Mouse (Mus musculus): ENCODE results near the gene Frem1. TPM values are rescaled to one million over a fixed set of nuclear protein-coding genes. Genes with fewer than 3 reads are reported as not detected.

Frem1 gene
- polyA plus RNA-seq, 2 experiments = 12.8 to 16.6 TPM

DNA sequence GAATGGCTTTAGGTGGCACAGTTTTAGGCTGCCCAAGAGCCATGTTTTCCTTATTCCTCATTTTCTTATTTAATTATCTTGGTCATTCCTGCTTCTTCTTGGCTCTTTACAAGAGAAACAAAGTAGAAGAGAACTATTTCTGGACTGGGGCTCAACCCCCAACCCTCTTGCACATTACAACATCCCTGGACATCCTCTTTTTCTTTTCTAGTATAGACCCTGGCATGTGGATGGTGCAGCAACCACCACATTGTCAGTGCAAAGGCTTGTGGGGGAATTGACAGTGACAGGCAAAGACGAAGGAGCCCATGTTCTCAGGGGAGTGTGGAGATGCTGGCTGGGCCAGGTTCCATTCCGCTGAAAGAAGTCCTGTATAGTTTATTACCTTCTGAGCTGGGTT is 175.5 kb downstream of the Frem1 start:
- ATAC-seq (ENCODE audit: low FRiP score, low read depth) = no peak
- DNase-seq (ENCODE audit: low spot score) = no peak
- Histone ChIP-seq H3K9me3 (ENCODE audit: control insufficient read depth, low read length) (no peaks in the 10 kb centered on the region), H3K4me1 (ENCODE audit: control insufficient read depth, insufficient read depth, low read length) (peaks cover 34% of the 10 kb centered on the region), H3K4me2 (replicated peaks; ENCODE audit: low read depth, low read length, severe bottlenecking) (no peak overlapping the region), H3K36me3 (ENCODE audit: control insufficient read depth, insufficient read depth, low read length) (no peaks in the 10 kb centered on the region), H3K4me3 (replicated peaks; ENCODE audit: low read length) (no peak overlapping the region), H3K9ac (ENCODE audit: low read depth, low read length, severe bottlenecking) (no peak overlapping the region), H3K27ac (replicated peaks; ENCODE audit: low read depth, low read length) (no peak overlapping the region), H3K27me3 (ENCODE audit: control insufficient read depth, insufficient read depth, low read length) (no peaks in the 10 kb centered on the region)
- no peak for TF ChIP-seq POLR2A (IDR thresholded peaks at IDR 0.05; ENCODE audit: borderline replicate concordance, extremely low read depth, insufficient read depth, insufficient read length)
- WGBS = 87% methylated on average over 2 of the region's 2 CpGs

DNA sequence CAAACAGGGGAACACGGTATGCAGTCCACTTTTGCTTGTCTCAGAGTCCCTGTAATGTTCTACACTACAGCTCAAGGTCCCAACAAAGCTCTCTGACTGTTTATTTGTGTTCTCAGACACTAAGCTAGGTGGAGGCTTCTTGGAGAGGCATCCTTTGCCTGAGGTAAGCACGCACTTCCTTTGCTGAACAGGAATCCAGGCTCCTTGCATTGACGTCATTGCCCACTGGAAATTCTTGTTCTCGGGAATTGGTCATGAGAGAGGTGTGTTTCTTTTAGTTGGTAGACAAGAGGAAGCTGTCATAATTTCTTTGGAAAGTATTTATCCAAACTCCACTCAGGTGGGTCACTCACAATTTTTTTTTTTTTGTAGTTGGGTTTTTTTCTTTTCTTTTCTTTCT is 176.6 kb downstream of the Frem1 start:
- no peak overlapping the region for H3K9ac ChIP-seq (ENCODE audit: low read depth, low read length, severe bottlenecking)
- H3K4me2 ChIP-seq (replicated peaks; ENCODE audit: low read depth, low read length, severe bottlenecking) = no peak overlapping the region
- H3K4me1 ChIP-seq (ENCODE audit: control insufficient read depth, insufficient read depth, low read length) = peaks cover 27% of the 10 kb centered on the region
- ATAC-seq (ENCODE audit: low FRiP score, low read depth) (no peak), DNase-seq (ENCODE audit: low spot score) (no peak)
- no peaks in the 10 kb centered on the region for H3K36me3 ChIP-seq (ENCODE audit: control insufficient read depth, insufficient read depth, low read length)
- no peaks in the 10 kb centered on the region for H3K27me3 ChIP-seq (ENCODE audit: control insufficient read depth, insufficient read depth, low read length)
- H3K9me3 ChIP-seq (ENCODE audit: control insufficient read depth, low read length) = no peaks in the 10 kb centered on the region
- no peak for TF ChIP-seq POLR2A (IDR thresholded peaks at IDR 0.05; ENCODE audit: borderline replicate concordance, extremely low read depth, insufficient read depth, insufficient read length)
- H3K4me3 ChIP-seq (replicated peaks; ENCODE audit: low read length) = no peak overlapping the region
- no peak overlapping the region for H3K27ac ChIP-seq (replicated peaks; ENCODE audit: low read depth, low read length)
- 65% methylated on average over 4 of the region's 4 CpGs for WGBS

DNA sequence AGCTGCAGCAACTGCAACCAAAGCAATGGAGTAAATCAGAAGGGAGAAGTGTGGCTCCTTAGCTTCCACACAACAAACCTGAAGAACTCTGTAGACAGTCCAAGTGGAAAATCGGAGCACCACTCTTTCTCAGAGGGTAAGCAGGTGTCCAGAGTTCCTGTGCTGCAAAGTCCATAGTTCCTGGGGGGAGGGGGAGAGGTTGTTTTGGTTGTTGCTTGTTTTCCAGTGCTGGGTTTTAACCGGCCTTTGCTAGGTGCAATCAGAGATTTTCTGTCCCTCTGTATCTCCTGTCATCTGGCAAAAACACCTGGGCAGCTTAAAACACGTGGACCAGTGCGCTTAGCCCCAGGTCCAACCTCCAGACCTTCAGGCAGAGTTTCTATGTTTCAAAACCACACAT is 177.3 kb downstream of the Frem1 start:
- no peak for TF ChIP-seq POLR2A (IDR thresholded peaks at IDR 0.05; ENCODE audit: borderline replicate concordance, extremely low read depth, insufficient read depth, insufficient read length)
- H3K9me3 ChIP-seq (ENCODE audit: control insufficient read depth, low read length) = no peaks in the 10 kb centered on the region
- 52% methylated on average over 4 of the region's 4 CpGs for WGBS
- DNase-seq (ENCODE audit: low spot score) (no peak), ATAC-seq (ENCODE audit: low FRiP score, low read depth) (no peak)
- no peaks in the 10 kb centered on the region for H3K36me3 ChIP-seq (ENCODE audit: control insufficient read depth, insufficient read depth, low read length)
- H3K4me1 ChIP-seq (ENCODE audit: control insufficient read depth, insufficient read depth, low read length) = peaks cover 20% of the 10 kb centered on the region
- H3K9ac ChIP-seq (ENCODE audit: low read depth, low read length, severe bottlenecking) = no peak overlapping the region
- H3K4me3 ChIP-seq (replicated peaks; ENCODE audit: low read length) = no peak overlapping the region
- no peak overlapping the region for H3K27ac ChIP-seq (replicated peaks; ENCODE audit: low read depth, low read length)
- H3K27me3 ChIP-seq (ENCODE audit: control insufficient read depth, insufficient read depth, low read length) = no peaks in the 10 kb centered on the region
- no peak overlapping the region for H3K4me2 ChIP-seq (replicated peaks; ENCODE audit: low read depth, low read length, severe bottlenecking)

DNA sequence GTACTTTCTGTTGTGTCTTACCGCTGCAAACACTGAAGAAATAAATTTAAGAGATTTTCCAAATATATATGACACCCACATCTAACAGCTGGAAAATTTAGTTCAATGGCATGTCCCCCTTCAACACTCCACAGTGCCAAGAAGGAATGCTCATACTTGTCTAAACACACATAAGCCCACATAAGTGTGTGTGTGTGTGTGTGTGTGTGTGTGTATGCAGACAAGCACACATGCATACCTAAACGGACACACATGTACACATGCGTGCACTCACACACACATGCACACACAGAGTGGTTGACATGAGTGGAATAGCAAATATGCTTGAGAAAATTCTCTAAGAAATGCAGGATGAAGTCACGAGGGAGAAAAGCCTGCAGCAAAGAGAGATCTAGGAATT is 179.6 kb downstream of the Frem1 start:
- DNase-seq (ENCODE audit: low spot score) (no peak), ATAC-seq (ENCODE audit: low FRiP score, low read depth) (no peak)
- Histone ChIP-seq H3K9me3 (ENCODE audit: control insufficient read depth, low read length) (no peaks in the 10 kb centered on the region), H3K4me2 (replicated peaks; ENCODE audit: low read depth, low read length, severe bottlenecking) (no peak overlapping the region), H3K4me1 (ENCODE audit: control insufficient read depth, insufficient read depth, low read length) (peaks cover 17% of the 10 kb centered on the region), H3K27ac (replicated peaks; ENCODE audit: low read depth, low read length) (no peak overlapping the region; the same call in 1 of the 2 replicates), H3K4me3 (replicated peaks; ENCODE audit: low read length) (no peak overlapping the region), H3K9ac (ENCODE audit: low read depth, low read length, severe bottlenecking) (no peak overlapping the region), H3K36me3 (ENCODE audit: control insufficient read depth, insufficient read depth, low read length) (no peaks in the 10 kb centered on the region), H3K27me3 (ENCODE audit: control insufficient read depth, insufficient read depth, low read length) (no peaks in the 10 kb centered on the region)
- TF ChIP-seq POLR2A (IDR thresholded peaks at IDR 0.05; ENCODE audit: borderline replicate concordance, extremely low read depth, insufficient read depth, insufficient read length) = no peak
- WGBS = 75% methylated on average over 4 of the region's 4 CpGs

DNA sequence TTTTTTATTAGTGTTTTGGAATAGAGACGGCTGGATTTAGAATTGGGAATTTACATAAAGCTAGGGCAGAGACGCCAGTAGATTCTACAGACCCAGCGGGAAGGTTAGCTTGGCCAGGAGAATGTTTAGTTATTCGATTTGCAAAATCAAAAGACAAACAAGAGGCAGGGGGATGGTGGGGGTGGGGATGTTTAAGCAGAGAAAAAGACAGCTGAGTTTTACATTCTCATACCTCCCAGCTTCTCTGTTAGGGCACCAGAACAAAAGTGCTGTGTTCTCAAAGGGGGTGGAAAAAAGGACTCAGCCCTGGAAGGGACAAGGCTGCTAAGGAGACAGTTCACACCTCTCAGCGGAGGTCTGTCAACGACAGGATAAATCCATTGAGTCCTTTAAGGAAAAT is 180.0 kb downstream of the Frem1 start:
- TF ChIP-seq POLR2A (IDR thresholded peaks at IDR 0.05; ENCODE audit: borderline replicate concordance, extremely low read depth, insufficient read depth, insufficient read length) = no peak
- H3K9ac ChIP-seq (ENCODE audit: low read depth, low read length, severe bottlenecking) = no peak overlapping the region
- no peak overlapping the region for H3K4me3 ChIP-seq (replicated peaks; ENCODE audit: low read length)
- DNase-seq (ENCODE audit: low spot score) (no peak), ATAC-seq (ENCODE audit: low FRiP score, low read depth) (no peak)
- H3K4me2 ChIP-seq (replicated peaks; ENCODE audit: low read depth, low read length, severe bottlenecking) = no peak overlapping the region
- H3K4me1 ChIP-seq (ENCODE audit: control insufficient read depth, insufficient read depth, low read length) = peaks cover 17% of the 10 kb centered on the region
- 44% methylated on average over 6 of the region's 6 CpGs for WGBS
- H3K27me3 ChIP-seq (ENCODE audit: control insufficient read depth, insufficient read depth, low read length) = no peaks in the 10 kb centered on the region
- H3K36me3 ChIP-seq (ENCODE audit: control insufficient read depth, insufficient read depth, low read length) = no peaks in the 10 kb centered on the region
- no peak overlapping the region; the same call in 1 of the 2 replicates for H3K27ac ChIP-seq (replicated peaks; ENCODE audit: low read depth, low read length)
- H3K9me3 ChIP-seq (ENCODE audit: control insufficient read depth, low read length) = no peaks in the 10 kb centered on the region

DNA sequence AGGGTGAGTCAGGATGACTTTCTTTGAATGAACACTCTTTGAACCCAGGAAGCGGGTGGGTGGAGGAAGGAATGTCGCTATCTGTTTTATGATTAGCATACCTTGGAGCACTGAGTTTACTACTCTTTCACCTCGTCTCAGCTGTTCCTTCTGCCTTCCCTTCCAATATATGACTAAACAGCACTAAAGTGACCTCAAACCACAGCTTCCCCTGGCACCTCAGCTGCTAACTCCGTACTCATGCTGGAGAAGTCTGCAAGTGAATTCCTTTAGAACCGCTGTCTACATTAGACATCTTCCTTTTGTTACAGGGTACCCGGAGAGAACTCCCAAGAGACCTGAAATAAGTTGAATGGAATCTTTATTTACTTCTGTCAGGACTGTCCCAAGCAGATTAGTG is 181.2 kb downstream of the Frem1 start:
- TF ChIP-seq POLR2A (IDR thresholded peaks at IDR 0.05; ENCODE audit: borderline replicate concordance, extremely low read depth, insufficient read depth, insufficient read length) = no peak
- H3K9ac ChIP-seq (ENCODE audit: low read depth, low read length, severe bottlenecking) = no peak overlapping the region
- no peak overlapping the region for H3K4me3 ChIP-seq (replicated peaks; ENCODE audit: low read length)
- H3K27me3 ChIP-seq (ENCODE audit: control insufficient read depth, insufficient read depth, low read length) = no peaks in the 10 kb centered on the region
- H3K4me2 ChIP-seq (replicated peaks; ENCODE audit: low read depth, low read length, severe bottlenecking) = no peak overlapping the region
- DNase-seq (ENCODE audit: low spot score) (no peak), ATAC-seq (ENCODE audit: low FRiP score, low read depth) (no peak)
- H3K9me3 ChIP-seq (ENCODE audit: control insufficient read depth, low read length) = no peaks in the 10 kb centered on the region
- H3K27ac ChIP-seq (replicated peaks; ENCODE audit: low read depth, low read length) = no peak overlapping the region
- no peaks in the 10 kb centered on the region for H3K36me3 ChIP-seq (ENCODE audit: control insufficient read depth, insufficient read depth, low read length)
- peaks cover 17% of the 10 kb centered on the region for H3K4me1 ChIP-seq (ENCODE audit: control insufficient read depth, insufficient read depth, low read length)
- 73% methylated on average over 6 of the region's 6 CpGs for WGBS

All from limb, embryonic 14.5 days (tissue).